Mouse (Mus musculus): ENCODE data around the gene Smoc2. TPM values are rescaled to one million over a fixed set of nuclear protein-coding genes. Genes with fewer than 3 reads are reported as not detected.

Gene Smoc2
- polyA plus RNA-seq, 1 experiment from 2014 or later = 11.8 TPM

DNA sequence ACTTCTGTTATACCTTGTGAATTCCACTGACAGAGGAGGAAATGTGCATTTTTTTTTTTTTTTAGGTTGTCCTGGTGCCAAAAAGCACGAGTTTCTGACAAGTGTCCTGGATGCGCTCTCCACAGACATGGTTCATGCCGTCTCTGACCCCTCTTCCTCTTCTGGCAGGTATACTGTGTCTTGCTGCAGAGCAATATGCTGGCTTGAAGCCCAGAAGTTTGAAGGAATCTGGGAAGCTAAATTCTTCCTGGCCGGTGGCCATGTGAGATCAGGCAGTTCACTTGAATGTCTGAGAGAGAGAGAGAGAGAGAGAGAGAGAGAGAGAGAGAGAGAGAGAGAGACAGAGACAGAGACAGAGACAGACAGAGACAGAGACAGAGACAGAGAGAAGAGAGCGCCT is 118.2 kb downstream of the Smoc2 start:
- H3K27me3 ChIP-seq (replicated peaks; ENCODE audit: control insufficient read depth, insufficient read depth, low read length) = no peaks in the 10 kb centered on the region

DNA sequence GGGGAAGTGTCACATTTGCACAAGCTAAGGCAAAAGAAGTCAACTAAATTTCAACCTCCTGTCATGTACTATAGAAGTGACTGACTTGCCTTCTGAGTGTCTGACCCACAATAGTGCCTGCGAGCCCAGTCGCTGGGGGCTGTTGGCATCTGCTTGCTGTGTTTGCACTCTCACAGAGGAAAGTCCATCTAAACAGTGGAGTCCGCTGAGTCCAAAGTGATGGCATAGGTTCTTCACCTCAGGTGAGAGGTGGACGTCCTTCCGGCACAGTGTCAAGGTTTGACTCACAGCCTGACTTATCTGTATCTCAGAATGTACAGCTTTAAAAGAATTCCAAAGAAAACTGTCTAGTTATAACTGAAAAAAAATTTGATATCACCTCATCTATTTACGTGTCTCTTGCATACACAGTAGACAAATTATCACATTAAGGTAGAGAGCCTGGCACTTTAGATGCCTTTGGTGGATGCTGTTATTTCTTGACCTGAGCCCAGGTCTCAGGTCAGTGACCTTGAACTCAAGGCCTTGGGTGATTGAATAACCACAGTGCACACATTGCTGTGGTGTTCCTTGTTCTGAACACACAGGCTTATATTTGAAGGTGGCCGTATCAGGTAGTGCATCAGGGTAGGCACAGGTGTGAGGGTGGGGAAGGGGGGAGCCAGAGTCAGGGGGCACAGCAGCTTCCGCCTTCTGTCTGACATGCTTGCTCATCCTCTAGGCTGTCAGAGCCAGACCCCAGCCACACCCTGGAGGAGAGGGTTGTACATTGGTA is 119.5 kb downstream of the Smoc2 start:
- no peak overlapping the region for H3K9ac ChIP-seq (ENCODE audit: low read depth, low read length)
- DNase-seq (ENCODE audit: low spot score) (no peak), ATAC-seq (replicated peaks; ENCODE audit: low FRiP score) (no peak; the same call in 1 of the 2 replicates)
- H3K27me3 ChIP-seq (replicated peaks; ENCODE audit: control insufficient read depth, insufficient read depth, low read length) = no peaks in the 10 kb centered on the region
- no peak overlapping the region for H3K4me3 ChIP-seq (ENCODE audit: low read depth, low read length)
- no peaks in the 10 kb centered on the region for H3K9me3 ChIP-seq (ENCODE audit: control insufficient read depth, low read length)
- no peaks in the 10 kb centered on the region for H3K4me1 ChIP-seq (replicated peaks; ENCODE audit: control insufficient read depth, insufficient read depth, low read length)
- no peak overlapping the region for H3K4me2 ChIP-seq
- no peaks in the 10 kb centered on the region for H3K36me3 ChIP-seq (ENCODE audit: control insufficient read depth, insufficient read depth, low read length)
- no peak overlapping the region for H3K27ac ChIP-seq (ENCODE audit: low read depth, low read length)
- 72% methylated on average over 8 of the region's 8 CpGs for WGBS

More for the DNA sequence above, 118.2 kb downstream of the Smoc2 start:
- no peak for ATAC-seq (replicated peaks; ENCODE audit: low FRiP score)
- Histone ChIP-seq H3K4me3 (ENCODE audit: low read depth, low read length) (no peak overlapping the region), H3K36me3 (ENCODE audit: control insufficient read depth, insufficient read depth, low read length) (no peaks in the 10 kb centered on the region), H3K27ac (ENCODE audit: low read depth, low read length) (no peak overlapping the region), H3K9me3 (ENCODE audit: control insufficient read depth, low read length) (no peaks in the 10 kb centered on the region), H3K9ac (ENCODE audit: low read depth, low read length) (no peak overlapping the region), H3K4me2 (no peak overlapping the region), H3K4me1 (replicated peaks; ENCODE audit: control insufficient read depth, insufficient read depth, low read length) (no peaks in the 10 kb centered on the region)
- no peak for DNase-seq (ENCODE audit: low spot score)
- WGBS = 67% methylated on average over 5 of the region's 5 CpGs

DNA sequence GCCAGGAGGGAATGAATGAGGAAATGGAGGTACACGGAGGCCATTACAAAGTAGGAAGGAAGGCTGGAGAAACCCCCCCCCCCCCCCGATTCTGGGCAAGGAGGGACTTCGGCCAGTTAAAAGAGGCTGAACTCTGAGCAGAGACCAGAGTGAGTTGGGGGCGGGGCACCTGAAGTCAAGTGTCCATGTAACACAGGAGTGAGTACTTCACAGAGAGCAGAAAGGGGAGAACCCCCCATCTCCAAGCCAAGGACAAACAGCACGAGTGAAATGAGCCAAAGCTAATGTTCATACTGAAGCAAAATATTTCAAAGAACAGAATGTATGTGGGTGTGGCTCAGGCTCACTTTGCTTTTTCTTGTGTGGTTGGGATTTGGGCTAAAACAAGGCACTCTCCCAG is 121.7 kb downstream of the Smoc2 start:
- Histone ChIP-seq H3K27ac (ENCODE audit: low read depth, low read length) (no peak overlapping the region), H3K9me3 (ENCODE audit: control insufficient read depth, low read length) (no peaks in the 10 kb centered on the region), H3K4me2 (no peak overlapping the region), H3K4me1 (replicated peaks; ENCODE audit: control insufficient read depth, insufficient read depth, low read length) (no peaks in the 10 kb centered on the region), H3K9ac (ENCODE audit: low read depth, low read length) (no peak overlapping the region), H3K27me3 (replicated peaks; ENCODE audit: control insufficient read depth, insufficient read depth, low read length) (no peaks in the 10 kb centered on the region), H3K36me3 (ENCODE audit: control insufficient read depth, insufficient read depth, low read length) (no peaks in the 10 kb centered on the region), H3K4me3 (ENCODE audit: low read depth, low read length) (no peak overlapping the region)
- DNase-seq (ENCODE audit: low spot score) = no peak
- ATAC-seq (replicated peaks; ENCODE audit: low FRiP score) = no peak
- WGBS = 70% methylated on average over 5 of the region's 5 CpGs

GRCm38 (mm10) chr17:14407874-14408273 is 128.6 kb downstream of the Smoc2 start:
- no peaks in the 10 kb centered on the region for H3K27me3 ChIP-seq (replicated peaks; ENCODE audit: control insufficient read depth, insufficient read depth, low read length)
- ATAC-seq (replicated peaks; ENCODE audit: low FRiP score) = no peak

GRCm38 (mm10) chr17:14412460-14412859 is 133.2 kb downstream of the Smoc2 start:
- H3K27ac ChIP-seq (ENCODE audit: low read depth, low read length) = no peak overlapping the region
- H3K4me1 ChIP-seq (replicated peaks; ENCODE audit: control insufficient read depth, insufficient read depth, low read length) = no peaks in the 10 kb centered on the region
- H3K4me3 ChIP-seq (ENCODE audit: low read depth, low read length) = no peak overlapping the region
- no peaks in the 10 kb centered on the region for H3K36me3 ChIP-seq (ENCODE audit: control insufficient read depth, insufficient read depth, low read length)
- 71% methylated on average over 2 of the region's 2 CpGs for WGBS
- H3K9ac ChIP-seq (ENCODE audit: low read depth, low read length) = no peak overlapping the region
- H3K9me3 ChIP-seq (ENCODE audit: control insufficient read depth, low read length) = no peaks in the 10 kb centered on the region
- DNase-seq (ENCODE audit: low spot score) = no peak
- no peaks in the 10 kb centered on the region for H3K27me3 ChIP-seq (replicated peaks; ENCODE audit: control insufficient read depth, insufficient read depth, low read length)
- no peak overlapping the region for H3K4me2 ChIP-seq
- ATAC-seq (replicated peaks; ENCODE audit: low FRiP score) = no peak

More at GRCm38 (mm10) chr17:14407874-14408273, 128.6 kb downstream of the Smoc2 start:
- 55% methylated on average over 5 of the region's 5 CpGs for WGBS
- H3K9ac ChIP-seq (ENCODE audit: low read depth, low read length) = no peak overlapping the region
- no peak overlapping the region for H3K4me3 ChIP-seq (ENCODE audit: low read depth, low read length)
- no peak overlapping the region for H3K27ac ChIP-seq (ENCODE audit: low read depth, low read length)
- no peak for DNase-seq (ENCODE audit: low spot score)
- no peaks in the 10 kb centered on the region for H3K4me1 ChIP-seq (replicated peaks; ENCODE audit: control insufficient read depth, insufficient read depth, low read length)
- no peak overlapping the region for H3K4me2 ChIP-seq
- no peaks in the 10 kb centered on the region for H3K36me3 ChIP-seq (ENCODE audit: control insufficient read depth, insufficient read depth, low read length)
- H3K9me3 ChIP-seq (ENCODE audit: control insufficient read depth, low read length) = no peaks in the 10 kb centered on the region

- Histone ChIP-seq H3K4me2 (no peak overlapping the region), H3K9ac (ENCODE audit: low read depth, low read length) (no peak overlapping the region), H3K27ac (ENCODE audit: low read depth, low read length) (no peak overlapping the region), H3K27me3 (replicated peaks; ENCODE audit: control insufficient read depth, insufficient read depth, low read length) (no peaks in the 10 kb centered on the region), H3K4me1 (replicated peaks; ENCODE audit: control insufficient read depth, insufficient read depth, low read length) (no peaks in the 10 kb centered on the region), H3K9me3 (ENCODE audit: control insufficient read depth, low read length) (no peaks in the 10 kb centered on the region), H3K36me3 (ENCODE audit: control insufficient read depth, insufficient read depth, low read length) (no peaks in the 10 kb centered on the region), H3K4me3 (ENCODE audit: low read depth, low read length) (no peak overlapping the region)
- no peak for ATAC-seq (replicated peaks; ENCODE audit: low FRiP score)
- DNase-seq (ENCODE audit: low spot score) = no peak
- 71% methylated on average over 5 of the region's 5 CpGs for WGBS
These were observed 135.2 kb downstream of the Smoc2 start for GRCm38 (mm10) chr17:14414511-14414910.

DNA sequence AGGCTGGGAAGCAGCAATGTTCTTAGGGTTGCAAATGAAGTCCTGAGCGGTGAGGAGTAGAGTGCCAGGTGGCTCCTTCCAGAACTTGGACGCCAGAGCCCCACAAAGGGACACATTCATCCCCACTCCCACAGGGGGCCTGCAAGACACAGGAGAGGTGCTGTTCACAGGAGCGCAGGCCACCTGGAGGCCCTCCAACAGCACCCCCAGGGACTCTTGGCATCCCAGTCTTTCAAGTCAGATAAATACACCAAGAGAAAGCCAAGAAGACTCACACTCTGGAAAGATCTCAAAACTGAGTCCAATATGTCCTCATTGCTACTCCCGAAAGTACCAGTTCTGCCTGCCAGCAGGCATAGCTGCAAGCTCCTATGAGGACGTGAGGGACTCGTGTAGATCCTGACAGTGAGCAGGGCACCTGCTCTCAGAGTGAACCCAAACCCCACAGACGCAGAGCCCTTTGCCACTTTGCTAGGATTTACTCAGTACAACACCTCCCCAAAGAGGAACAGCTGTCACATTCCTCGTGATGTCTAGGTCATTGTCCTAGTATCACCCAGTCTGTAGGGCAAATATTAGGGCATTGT is 141.2 kb downstream of the Smoc2 start:
- Histone ChIP-seq H3K9me3 (ENCODE audit: control insufficient read depth, low read length) (no peaks in the 10 kb centered on the region), H3K36me3 (ENCODE audit: control insufficient read depth, insufficient read depth, low read length) (no peaks in the 10 kb centered on the region), H3K4me2 (no peak overlapping the region), H3K27ac (ENCODE audit: low read depth, low read length) (no peak overlapping the region), H3K9ac (ENCODE audit: low read depth, low read length) (no peak overlapping the region), H3K27me3 (replicated peaks; ENCODE audit: control insufficient read depth, insufficient read depth, low read length) (no peaks in the 10 kb centered on the region), H3K4me3 (ENCODE audit: low read depth, low read length) (no peak overlapping the region), H3K4me1 (replicated peaks; ENCODE audit: control insufficient read depth, insufficient read depth, low read length) (no peaks in the 10 kb centered on the region)
- 41% methylated on average over 8 of the region's 8 CpGs for WGBS
- DNase-seq (ENCODE audit: low spot score) (no peak), ATAC-seq (replicated peaks; ENCODE audit: low FRiP score) (no peak)

GRCm38 (mm10) chr17:14426481-14426880 is 147.2 kb downstream of the Smoc2 start:
- DNase-seq (ENCODE audit: low spot score) (no peak), ATAC-seq (replicated peaks; ENCODE audit: low FRiP score) (no peak)
- no peaks in the 10 kb centered on the region for H3K27me3 ChIP-seq (replicated peaks; ENCODE audit: control insufficient read depth, insufficient read depth, low read length)
- no peaks in the 10 kb centered on the region for H3K36me3 ChIP-seq (ENCODE audit: control insufficient read depth, insufficient read depth, low read length)
- H3K9me3 ChIP-seq (ENCODE audit: control insufficient read depth, low read length) = no peaks in the 10 kb centered on the region
- no peak overlapping the region for H3K27ac ChIP-seq (ENCODE audit: low read depth, low read length)
- H3K9ac ChIP-seq (ENCODE audit: low read depth, low read length) = no peak overlapping the region
- 63% methylated on average over 6 of the region's 6 CpGs for WGBS
- no peaks in the 10 kb centered on the region for H3K4me1 ChIP-seq (replicated peaks; ENCODE audit: control insufficient read depth, insufficient read depth, low read length)
- H3K4me3 ChIP-seq (ENCODE audit: low read depth, low read length) = no peak overlapping the region
- no peak overlapping the region for H3K4me2 ChIP-seq

- DNase-seq (ENCODE audit: low spot score) (no peak), ATAC-seq (replicated peaks; ENCODE audit: low FRiP score) (no peak)
- Histone ChIP-seq H3K4me1 (replicated peaks; ENCODE audit: control insufficient read depth, insufficient read depth, low read length) (no peaks in the 10 kb centered on the region), H3K9ac (ENCODE audit: low read depth, low read length) (no peak overlapping the region), H3K36me3 (ENCODE audit: control insufficient read depth, insufficient read depth, low read length) (no peaks in the 10 kb centered on the region), H3K27ac (ENCODE audit: low read depth, low read length) (no peak overlapping the region), H3K4me3 (ENCODE audit: low read depth, low read length) (no peak overlapping the region), H3K9me3 (ENCODE audit: control insufficient read depth, low read length) (no peaks in the 10 kb centered on the region), H3K27me3 (replicated peaks; ENCODE audit: control insufficient read depth, insufficient read depth, low read length) (no peaks in the 10 kb centered on the region), H3K4me2 (no peak overlapping the region)
- 79% methylated on average over 4 of the region's 4 CpGs for WGBS
These were observed 155.4 kb downstream of the Smoc2 start for GRCm38 (mm10) chr17:14434717-14435116.
